8 mouse cellular contexts compared by ENCODE assay signal in the genomic region with DNA sequence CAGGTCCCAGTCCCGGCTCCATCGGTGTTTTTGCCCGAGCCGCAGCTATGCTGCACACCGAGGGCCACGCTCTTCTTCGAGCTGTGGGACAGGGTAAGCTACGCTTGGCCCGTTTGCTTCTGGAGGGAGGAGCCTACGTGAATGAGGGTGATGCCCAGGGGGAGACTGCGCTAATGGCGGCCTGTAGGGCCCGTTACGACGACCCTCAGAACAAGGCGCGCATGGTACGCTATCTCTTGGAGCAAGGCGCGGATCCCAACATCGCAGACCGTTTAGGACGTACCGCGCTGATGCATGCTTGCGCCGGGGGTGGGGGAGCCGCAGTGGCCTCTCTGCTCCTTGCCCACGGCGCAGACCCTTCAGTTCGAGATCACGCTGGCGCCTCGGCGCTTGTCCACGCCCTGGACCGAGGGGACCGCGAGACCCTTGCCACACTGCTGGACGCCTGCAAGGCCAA. TPM values are rescaled to one million over a fixed set of nuclear protein-coding genes. Genes with fewer than 3 reads are reported as not detected.
DNase-seq lines count a peak whose midpoint lies in the region; ATAC-seq and TF ChIP-seq lines count a peak whose summit lies in the region.

No protein-coding gene starts in this region.

- peaks cover 16% of the 10 kb centered on the region for H3K9me3 ChIP-seq in erythroblast, embryonic 14.5 days (ENCODE audit: control insufficient read depth, low read length)
- no peaks in the 10 kb centered on the region for H3K9me3 ChIP-seq in heart, embryonic 11.5 days (replicated peaks; ENCODE audit: control insufficient read depth, low read length)
- no peaks in the 10 kb centered on the region for H3K9me3 ChIP-seq in limb, embryonic 11.5 days (ENCODE audit: control insufficient read depth, low read length)
- H3K9me3 ChIP-seq in neural tube, embryonic 14.5 days (ENCODE audit: control insufficient read depth, low read length): no peaks in the 10 kb centered on the region

- TF ChIP-seq CTCF in thymus, adult 2 months (IDR thresholded peaks at IDR 0.05; ENCODE audit: borderline replicate concordance, control insufficient read depth, extremely low read depth, insufficient read depth, low read length, poor library complexity): no peak

- WGBS in thymus, adult 2 months: under 1% methylated on average over 40 of the region's 40 CpGs
- under 1% methylated on average over 40 of the region's 40 CpGs for WGBS in heart, embryonic 11.5 days (ENCODE audit: insufficient replicate concordance)
- WGBS in limb, embryonic 11.5 days: under 1% methylated on average over 40 of the region's 40 CpGs
- WGBS in neural tube, embryonic 14.5 days: under 1% methylated on average over 40 of the region's 40 CpGs

- H3K4me2 ChIP-seq in heart, embryonic 11.5 days: peak overlapping the region; percentile 98
- peak overlapping the region; percentile 99 for H3K4me2 ChIP-seq in limb, embryonic 11.5 days (ENCODE audit: low read depth, severe bottlenecking)
- peak overlapping the region; percentile 64 for H3K4me2 ChIP-seq in neural tube, embryonic 14.5 days (ENCODE audit: low read depth, low read length)

- H3K4me3 ChIP-seq in erythroblast, embryonic 14.5 days (replicated peaks): peak overlapping the region; percentile 29
- H3K4me3 ChIP-seq in thymus, adult 2 months (ENCODE audit: control insufficient read depth, insufficient read depth, low read length): peak overlapping the region; percentile 19; the same call in 1 of the 2 replicates
- peak overlapping the region; percentile 65 for H3K4me3 ChIP-seq in heart, embryonic 11.5 days (ENCODE audit: low read depth, low read length)
- peak overlapping the region; percentile 49 for H3K4me3 ChIP-seq in limb, embryonic 11.5 days (ENCODE audit: low read depth, low read length)
- peak overlapping the region; percentile 54 for H3K4me3 ChIP-seq in neural tube, embryonic 14.5 days (ENCODE audit: low read depth, low read length)

- H3K27ac ChIP-seq in thymus, adult 2 months (ENCODE audit: control insufficient read depth, insufficient read depth, low read length): no peak overlapping the region
- H3K27ac ChIP-seq in heart, embryonic 11.5 days (ENCODE audit: low read depth, low read length): peak overlapping the region; percentile 78
- H3K27ac ChIP-seq in limb, embryonic 11.5 days (replicated peaks; ENCODE audit: low read depth, low read length): no peak overlapping the region
- H3K27ac ChIP-seq in neural tube, embryonic 14.5 days (ENCODE audit: low read depth, low read length): peak overlapping the region; percentile 75; the same call in 1 of the 2 replicates

- H3K9ac ChIP-seq in heart, embryonic 11.5 days (ENCODE audit: low read depth, low read length): peak overlapping the region; percentile 83
- H3K9ac ChIP-seq in limb, embryonic 11.5 days (ENCODE audit: low read length): peak overlapping the region; percentile 61
- peak overlapping the region; percentile 69 for H3K9ac ChIP-seq in neural tube, embryonic 14.5 days (replicated peaks; ENCODE audit: low read depth, low read length)

- TF ChIP-seq POLR2A in thymus, adult 2 months (IDR thresholded peaks at IDR 0.05; ENCODE audit: control insufficient read depth, extremely low read depth, insufficient read depth, low read length, poor library complexity): no peak

- H3K27me3 ChIP-seq in erythroblast, embryonic 14.5 days (ENCODE audit: control insufficient read depth): peaks cover 79% of the 10 kb centered on the region
- peaks cover 35% of the 10 kb centered on the region; the same call in 1 of the 2 replicates for H3K27me3 ChIP-seq in thymus, adult 2 months (ENCODE audit: control insufficient read depth, insufficient read depth, low read length)
- peaks cover 2% of the 10 kb centered on the region; the same call in 1 of the 2 replicates for H3K27me3 ChIP-seq in heart, embryonic 11.5 days (ENCODE audit: control insufficient read depth, insufficient read depth, low read length)
- H3K27me3 ChIP-seq in limb, embryonic 11.5 days (ENCODE audit: control insufficient read depth, insufficient read depth, low read length): peaks cover 10% of the 10 kb centered on the region
- H3K27me3 ChIP-seq in neural tube, embryonic 14.5 days (ENCODE audit: control insufficient read depth, insufficient read depth, low read length): no peaks in the 10 kb centered on the region

- H3K4me1 ChIP-seq in erythroblast, embryonic 14.5 days (ENCODE audit: control insufficient read depth): peaks cover 35% of the 10 kb centered on the region
- H3K4me1 ChIP-seq in thymus, adult 2 months (replicated peaks; ENCODE audit: control insufficient read depth, insufficient read depth, low read length): peaks cover 34% of the 10 kb centered on the region
- H3K4me1 ChIP-seq in heart, embryonic 11.5 days (ENCODE audit: control insufficient read depth, insufficient read depth, low read length): peaks cover 29% of the 10 kb centered on the region
- peaks cover 21% of the 10 kb centered on the region; the same call in 1 of the 2 replicates for H3K4me1 ChIP-seq in limb, embryonic 11.5 days (ENCODE audit: control insufficient read depth, insufficient read depth, low read length)
- H3K4me1 ChIP-seq in neural tube, embryonic 14.5 days (ENCODE audit: control insufficient read depth, insufficient read depth, low read length): peaks cover 37% of the 10 kb centered on the region

- no peak for DNase-seq in thymus, adult 2 months
- DNase-seq in thymus, postnatal 36 days: no peak
- DNase-seq in limb, embryonic 11.5 days (ENCODE audit: low spot score): peak; percentile 65
- no peak for DNase-seq in urinary bladder, postnatal 10 days (ENCODE audit: low spot score)

- ATAC-seq in erythroblast, adult 5-6 weeks (replicated peaks; ENCODE audit: low FRiP score, poor library complexity, severe bottlenecking): no peak
- no peak for ATAC-seq in heart, embryonic 11.5 days (replicated peaks; ENCODE audit: insufficient number of reproducible peaks, low FRiP score, low TSS enrichment)
- no peak for ATAC-seq in limb, embryonic 11.5 days (ENCODE audit: insufficient number of reproducible peaks, low FRiP score, low TSS enrichment, low read depth)
- 0 out of 2 replicates have a peak, but pooled peaks have one; percentile 2 for ATAC-seq in neural tube, embryonic 14.5 days (ENCODE audit: low read depth)

- no peaks in the 10 kb centered on the region for H3K36me3 ChIP-seq in erythroblast, embryonic 14.5 days (ENCODE audit: control insufficient read depth)
- no peaks in the 10 kb centered on the region for H3K36me3 ChIP-seq in thymus, adult 2 months (ENCODE audit: control insufficient read depth, insufficient read depth, low read length)
- no peaks in the 10 kb centered on the region for H3K36me3 ChIP-seq in heart, embryonic 11.5 days (ENCODE audit: control insufficient read depth, insufficient read depth, low read length)
- no peaks in the 10 kb centered on the region for H3K36me3 ChIP-seq in limb, embryonic 11.5 days (ENCODE audit: control insufficient read depth, insufficient read depth, low read length)
- no peaks in the 10 kb centered on the region for H3K36me3 ChIP-seq in neural tube, embryonic 14.5 days (ENCODE audit: control insufficient read depth, insufficient read depth, low read length)

RNA-seq across cellular contexts. Expression of a gene that starts 1.0 kb away (rescaled TPM):
- not detected in 2 replicates for polyA plus RNA-seq in erythroblast, embryonic 14.5 days (2012)
- not detected in 2 replicates for total RNA-seq in erythroblast, adult 5-6 weeks (2015; ENCODE audit: low replicate concordance)
- total RNA-seq in erythroblast, adult 5-6 weeks (2017; ENCODE audit: low replicate concordance): not detected in 2 replicates
- 0.18 and 0.49 TPM in 2 replicates for polyA plus RNA-seq in thymus, adult 2 months (2012; rRNA removed)
- polyA plus RNA-seq in heart, embryonic 11.5 days (2014; fragmentation: Nextera tagmentation; extraction: Ambion mirVana): 9.0 TPM in 2 replicates
- polyA plus RNA-seq in limb, embryonic 11.5 days (2014; fragmentation: Nextera tagmentation; extraction: Ambion mirVana): 1.5 and 1.7 TPM in 2 replicates
- polyA plus RNA-seq in neural tube, embryonic 14.5 days (2014; fragmentation: Nextera tagmentation; extraction: Ambion mirVana): 18.6 and 21.0 TPM in 2 replicates

RNA-seq across cellular contexts. Expression of a gene that starts 3.5 kb away (rescaled TPM):
- polyA plus RNA-seq in erythroblast, embryonic 14.5 days (2012): 1.1 TPM in 2 replicates
- total RNA-seq in erythroblast, adult 5-6 weeks (2015; ENCODE audit: low replicate concordance): 7.3 and 17.7 TPM in 2 replicates
- 3.9 and 16.5 TPM in 2 replicates for total RNA-seq in erythroblast, adult 5-6 weeks (2017; ENCODE audit: low replicate concordance)
- polyA plus RNA-seq in thymus, adult 2 months (2012; rRNA removed): 17.8 and 18.2 TPM in 2 replicates
- polyA plus RNA-seq in heart, embryonic 11.5 days (2014; fragmentation: Nextera tagmentation; extraction: Ambion mirVana): 21.4 and 23.8 TPM in 2 replicates
- 18.8 and 22.8 TPM in 2 replicates for polyA plus RNA-seq in limb, embryonic 11.5 days (2014; fragmentation: Nextera tagmentation; extraction: Ambion mirVana)
- polyA plus RNA-seq in neural tube, embryonic 14.5 days (2014; fragmentation: Nextera tagmentation; extraction: Ambion mirVana): 20.5 and 22.9 TPM in 2 replicates

RNA-seq across cellular contexts. Expression of a gene that starts 3.5 kb away (rescaled TPM):
- 0.01 TPM in 1 of 2 replicates, not detected in the other for polyA plus RNA-seq in erythroblast, embryonic 14.5 days (2012)
- not detected in 2 replicates for total RNA-seq in erythroblast, adult 5-6 weeks (2015; ENCODE audit: low replicate concordance)
- total RNA-seq in erythroblast, adult 5-6 weeks (2017; ENCODE audit: low replicate concordance): not detected in 2 replicates
- polyA plus RNA-seq in thymus, adult 2 months (2012; rRNA removed): 4.6 and 8.2 TPM in 2 replicates
- 6.4 and 6.7 TPM in 2 replicates for polyA plus RNA-seq in heart, embryonic 11.5 days (2014; fragmentation: Nextera tagmentation; extraction: Ambion mirVana)
- polyA plus RNA-seq in limb, embryonic 11.5 days (2014; fragmentation: Nextera tagmentation; extraction: Ambion mirVana): 5.7 and 6.4 TPM in 2 replicates
- 7.4 and 7.6 TPM in 2 replicates for polyA plus RNA-seq in neural tube, embryonic 14.5 days (2014; fragmentation: Nextera tagmentation; extraction: Ambion mirVana)

RNA-seq across cellular contexts. Expression of a gene that starts 20.7 kb away (rescaled TPM):
- not detected in 2 replicates for polyA plus RNA-seq in erythroblast, embryonic 14.5 days (2012)
- total RNA-seq in erythroblast, adult 5-6 weeks (2015; ENCODE audit: low replicate concordance): not detected in 2 replicates
- not detected in 2 replicates for total RNA-seq in erythroblast, adult 5-6 weeks (2017; ENCODE audit: low replicate concordance)
- not detected in 2 replicates for polyA plus RNA-seq in thymus, adult 2 months (2012; rRNA removed)
- polyA plus RNA-seq in heart, embryonic 11.5 days (2014; fragmentation: Nextera tagmentation; extraction: Ambion mirVana): 1.2 and 1.5 TPM in 2 replicates
- 0.69 and 1.0 TPM in 2 replicates for polyA plus RNA-seq in limb, embryonic 11.5 days (2014; fragmentation: Nextera tagmentation; extraction: Ambion mirVana)
- 0.90 and 1.2 TPM in 2 replicates for polyA plus RNA-seq in neural tube, embryonic 14.5 days (2014; fragmentation: Nextera tagmentation; extraction: Ambion mirVana)

RNA-seq across cellular contexts. Expression of a gene that starts 32.3 kb away (rescaled TPM):
- polyA plus RNA-seq in erythroblast, embryonic 14.5 days (2012): 14.3 and 18.4 TPM in 2 replicates
- total RNA-seq in erythroblast, adult 5-6 weeks (2015; ENCODE audit: low replicate concordance): 25.3 and 30.4 TPM in 2 replicates
- total RNA-seq in erythroblast, adult 5-6 weeks (2017; ENCODE audit: low replicate concordance): 16.4 and 18.5 TPM in 2 replicates
- polyA plus RNA-seq in thymus, adult 2 months (2012; rRNA removed): 12.2 and 14.4 TPM in 2 replicates
- 124 TPM in 2 replicates for polyA plus RNA-seq in heart, embryonic 11.5 days (2014; fragmentation: Nextera tagmentation; extraction: Ambion mirVana)
- polyA plus RNA-seq in limb, embryonic 11.5 days (2014; fragmentation: Nextera tagmentation; extraction: Ambion mirVana): 240 and 241 TPM in 2 replicates
- 115 and 117 TPM in 2 replicates for polyA plus RNA-seq in neural tube, embryonic 14.5 days (2014; fragmentation: Nextera tagmentation; extraction: Ambion mirVana)

Comparison
In these comparisons a context has a peak if more than half of its experiments do, and no peak if none do; other contexts are left out.
1. H3K27ac ChIP-seq: peak in heart, embryonic 11.5 days (single experiment) and neural tube, embryonic 14.5 days (single experiment); none in thymus, adult 2 months (single experiment) and limb, embryonic 11.5 days (single experiment).
2. Peak in every context shown above with its lines, with median percentiles within 50 percentile points of each other: H3K4me3 ChIP-seq, H3K4me2 ChIP-seq and H3K9ac ChIP-seq.